Mouse (Mus musculus) mouse embryonic stem cell (cell line): ENCODE measurements around the gene Pde8a.

Experiments used
- in situ Hi-C, 2 experiments: fragments of 300-500 bp; cut with MboI; formaldehyde crosslinking; loops; 1 replicate in 1 of 2; 3 replicates in 1 of 2; pipeline ENCODE4 v1.14.3; 2019 to 2020; ENCODE audit warnings: low sequenced_read_pairs in 2 of 2, low pct_unique_long_range_greater_than_20kb in 1 of 2, mixed read lengths in 1 of 2; ENCODE audit not compliant: unreplicated experiment in 1 of 2

Pde8a gene

GRCm38 (mm10) chr7:81251521-81251920 lies 38.1 kb downstream of the Pde8a start:
- in situ Hi-C loops, result no loop called here

- in situ Hi-C loops, result no loop called here
Measured at GRCm38 (mm10) chr7:81253317-81253716, 39.9 kb downstream of the Pde8a start.

- in situ Hi-C loops, result no loop called here
Measured at GRCm38 (mm10) chr7:81254579-81254978, 41.2 kb downstream of the Pde8a start.

GRCm38 (mm10) chr7:81255456-81255855 lies 42.1 kb downstream of the Pde8a start:
- in situ Hi-C loops, result no loop called here

DNA sequence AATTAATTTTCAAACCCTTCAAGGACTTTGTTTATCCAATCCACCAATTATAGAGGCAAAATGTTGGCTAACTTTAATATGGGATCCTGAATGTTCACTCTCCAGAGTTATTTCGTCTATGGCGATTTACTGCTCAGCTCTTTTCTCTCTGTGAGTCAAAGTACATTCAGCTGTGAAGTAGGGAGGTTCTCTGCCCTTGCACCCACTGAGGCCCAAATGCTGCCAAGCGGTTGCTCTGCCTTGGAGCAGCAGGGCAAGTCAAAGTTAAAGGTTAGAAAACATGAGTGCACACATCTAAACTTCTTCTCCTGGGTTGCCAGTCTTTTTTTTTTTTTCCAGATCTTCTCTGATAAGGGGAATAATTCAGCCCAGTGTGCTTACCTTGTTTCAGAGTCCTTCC lies 43.4 kb downstream of the Pde8a start:
- in situ Hi-C loops, result no loop called here

- in situ Hi-C loops, result no loop called here
Measured at GRCm38 (mm10) chr7:81261548-81261947, 48.2 kb downstream of the Pde8a start.

GRCm38 (mm10) chr7:81272908-81273307 lies 59.5 kb downstream of the Pde8a start:
- in situ Hi-C loops, result no loop called here

- in situ Hi-C loops, result no loop called here
Measured at GRCm38 (mm10) chr7:81278966-81279365, 65.6 kb downstream of the Pde8a start.

GRCm38 (mm10) chr7:81281240-81281639 lies 67.8 kb downstream of the Pde8a start:
- in situ Hi-C loops, result no loop called here

DNA sequence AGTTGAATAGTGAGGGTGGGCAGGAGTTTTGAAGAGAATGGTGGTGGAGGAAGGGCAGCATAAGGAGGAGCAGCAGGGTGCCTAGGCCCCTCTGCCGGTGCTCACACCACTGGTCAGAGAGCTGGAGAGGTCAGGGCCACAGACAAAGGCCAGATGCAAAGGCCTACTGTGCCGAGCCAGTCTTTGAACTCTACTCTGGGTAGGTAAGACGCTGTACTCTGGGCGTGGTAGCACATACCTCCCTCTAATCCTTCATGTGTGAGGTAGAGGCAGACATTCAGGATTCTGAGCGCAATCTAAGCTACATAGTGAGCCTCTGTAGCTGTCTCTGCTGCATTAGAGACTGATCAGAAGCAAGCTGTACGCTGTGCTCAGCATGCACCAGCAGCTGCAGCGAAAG lies 73.1 kb downstream of the Pde8a start:
- in situ Hi-C loops, result no loop called here

DNA sequence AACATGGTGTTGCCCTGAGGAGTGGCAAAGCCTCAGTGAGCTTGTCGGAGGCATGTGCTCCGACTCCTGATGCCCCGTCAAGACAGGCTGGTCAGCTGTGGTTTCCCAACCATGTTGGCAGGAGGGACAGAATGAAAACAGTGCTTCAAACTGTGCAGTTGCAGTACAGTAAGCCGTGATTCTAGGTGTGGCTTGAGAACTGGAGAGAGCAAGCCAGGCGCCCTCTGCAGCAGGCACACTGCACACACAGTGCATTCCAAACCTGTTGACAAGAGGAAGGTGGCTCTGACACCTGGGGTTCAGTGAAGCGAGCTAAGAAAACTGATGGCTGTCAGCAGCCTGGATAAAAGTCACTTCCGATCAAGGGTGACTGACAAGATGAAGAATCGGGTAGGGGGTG lies 73.5 kb downstream of the Pde8a start:
- in situ Hi-C loops, result no loop called here

DNA sequence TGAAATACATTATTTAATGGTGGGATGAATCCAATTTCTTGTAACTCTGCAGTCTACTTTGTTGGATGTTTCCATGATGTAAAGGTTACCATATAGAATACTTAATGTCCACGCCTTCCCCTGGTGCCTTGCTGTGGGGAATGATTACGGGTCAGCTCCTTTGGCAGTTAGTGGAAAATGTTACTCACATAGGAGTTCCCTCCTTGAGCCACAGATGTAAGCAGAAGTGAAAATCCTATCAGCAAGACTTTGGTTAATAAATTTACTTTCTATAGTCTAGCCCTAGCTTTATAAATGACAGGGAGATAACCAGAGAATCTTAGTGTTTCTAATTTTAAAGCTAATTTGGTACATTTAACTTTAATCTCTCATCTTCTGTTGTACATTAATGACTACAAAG lies 81.8 kb downstream of the Pde8a start:
- in situ Hi-C loops, result no loop called here

GRCm38 (mm10) chr7:81298206-81298605 lies 84.8 kb downstream of the Pde8a start:
- in situ Hi-C loops, result no loop called here

GRCm38 (mm10) chr7:81301323-81301722 lies 87.9 kb downstream of the Pde8a start:
- in situ Hi-C loops, result loop anchor here in 1 of 2 experiments (25.0 kb wide), 1 partner anchor 414 kb away; no protein-coding TSS in a partner anchor

- in situ Hi-C loops, result loop anchor here in 1 of 2 experiments (25.0 kb wide), 1 partner anchor 416 kb away; no protein-coding TSS in a partner anchor
Measured at GRCm38 (mm10) chr7:81303682-81304081, 90.3 kb downstream of the Pde8a start.

- in situ Hi-C loops, result loop anchor here in 1 of 2 experiments (25.0 kb wide), 1 partner anchor 417 kb away; no protein-coding TSS in a partner anchor
Measured at GRCm38 (mm10) chr7:81304100-81304499, 90.7 kb downstream of the Pde8a start.

DNA sequence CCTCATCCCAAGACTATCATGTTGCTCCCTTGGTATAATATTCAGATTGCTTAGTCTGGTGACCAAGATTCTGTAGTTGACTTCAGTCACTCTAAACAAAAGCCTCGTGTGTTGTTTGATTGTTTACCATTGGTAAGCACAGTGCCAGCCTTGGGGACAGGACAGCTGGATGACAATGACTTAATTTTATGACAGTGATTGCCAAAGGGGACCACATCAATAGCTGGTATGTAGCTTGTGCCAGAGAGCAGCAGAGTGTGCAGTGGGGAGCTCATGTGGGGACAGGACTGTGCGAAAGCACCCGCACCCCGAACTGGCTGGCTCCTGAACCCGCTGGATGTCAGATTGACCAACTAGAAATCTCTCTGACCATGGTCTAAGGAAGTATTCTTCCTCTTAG lies 91.3 kb downstream of the Pde8a start:
- in situ Hi-C loops, result loop anchor here in 1 of 2 experiments (25.0 kb wide), 1 partner anchor 417 kb away; no protein-coding TSS in a partner anchor

DNA sequence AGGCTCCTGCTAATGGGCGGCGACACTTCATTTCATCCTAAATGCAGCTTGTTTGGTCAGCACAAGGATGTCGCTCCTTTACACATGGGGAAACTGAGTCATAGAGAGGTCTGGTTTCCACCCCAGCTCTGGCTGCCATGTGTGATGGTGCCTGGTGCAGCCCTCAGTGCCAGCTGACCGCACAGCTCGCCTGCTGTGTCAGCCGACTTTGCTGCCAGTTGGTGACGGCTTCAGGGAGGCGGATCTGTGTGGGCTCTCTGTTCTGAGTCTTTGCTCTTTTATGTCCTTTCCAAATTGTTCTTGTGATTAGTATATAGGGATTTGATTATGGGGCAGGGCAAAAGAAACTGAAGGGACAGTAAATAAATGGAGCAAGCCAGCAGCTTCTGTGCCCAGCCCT lies 94.3 kb downstream of the Pde8a start:
- in situ Hi-C loops, result loop anchor here in 1 of 2 experiments (25.0 kb wide), 1 partner anchor 420 kb away; no protein-coding TSS in a partner anchor

GRCm38 (mm10) chr7:81309247-81309646 lies 95.9 kb downstream of the Pde8a start:
- in situ Hi-C loops, result loop anchor here in 1 of 2 experiments (25.0 kb wide), 1 partner anchor 422 kb away; no protein-coding TSS in a partner anchor

GRCm38 (mm10) chr7:81311130-81311529 lies 97.7 kb downstream of the Pde8a start:
- in situ Hi-C loops, result loop anchor here in 1 of 2 experiments (25.0 kb wide), 1 partner anchor 424 kb away; no protein-coding TSS in a partner anchor
